Mouse (Mus musculus): Measurements from ENCODE around the gene Wfdc12. TPM values are rescaled to one million over a fixed set of nuclear protein-coding genes. Genes with fewer than 3 reads are reported as not detected.

The Wfdc12 gene
- polyA plus RNA-seq (2015; fragmentation: Illumina TruSeq; extraction: RNeasy Lipid Tissue Mini Kit (QIAGEN cat#74804); ENCODE audit: insufficient read depth, low replicate concordance), result not detected

GRCm38 (mm10) chr2:164190576-164190975 is at the start of gene Wfdc12:
TSS of gene Wfdc12 (minus strand) at chr2:164190608.

GRCm38 (mm10) chr2:164238366-164238765 is 48.0 kb upstream of the Wfdc12 start, which contains the start of gene Svs2:
TSS of gene Svs2 (minus strand) at chr2:164238466.

GRCm38 (mm10) chr2:164221522-164221921 is 31.1 kb upstream of the Wfdc12 start, which contains the start of gene Wfdc15b:
TSS of gene Wfdc15b (minus strand) at chr2:164221660.

GRCm38 (mm10) chr2:164199626-164200327 is 9.4 kb upstream of the Wfdc12 start, which contains the start of gene Wfdc15a:
TSS of gene Wfdc15a (minus strand) at chr2:164200130.

GRCm38 (mm10) chr2:164182692-164183255 is 7.6 kb downstream of the Wfdc12 start, which contains the start of gene Wfdc5:
TSS of gene Wfdc5 (minus strand) at chr2:164182742.

GRCm38 (mm10) chr2:164170902-164171301 is 19.5 kb downstream of the Wfdc12 start, which contains the start of gene Kcns1:
TSS of gene Kcns1 (minus strand) at chr2:164171113.

Other genes with a start within 250 kb of the Wfdc12 start
- 217 TPM for gene Ywhab, start 195.6 kb downstream of the Wfdc12 start, polyA plus RNA-seq (2015; fragmentation: Illumina TruSeq; extraction: RNeasy Lipid Tissue Mini Kit (QIAGEN cat#74804); ENCODE audit: insufficient read depth, low replicate concordance)
- 2.3 TPM for gene Pabpc1l, start 165.2 kb downstream of the Wfdc12 start, polyA plus RNA-seq (2015; fragmentation: Illumina TruSeq; extraction: RNeasy Lipid Tissue Mini Kit (QIAGEN cat#74804); ENCODE audit: insufficient read depth, low replicate concordance)
- 201 TPM for gene Stk4, start 120.3 kb downstream of the Wfdc12 start, polyA plus RNA-seq (2015; fragmentation: Illumina TruSeq; extraction: RNeasy Lipid Tissue Mini Kit (QIAGEN cat#74804); ENCODE audit: insufficient read depth, low replicate concordance)
- 64.8 TPM for gene Tomm34, start 119.4 kb downstream of the Wfdc12 start, polyA plus RNA-seq (2015; fragmentation: Illumina TruSeq; extraction: RNeasy Lipid Tissue Mini Kit (QIAGEN cat#74804); ENCODE audit: insufficient read depth, low replicate concordance)
- gene Kcns1, start 19.5 kb downstream of the Wfdc12 start, polyA plus RNA-seq (2015; fragmentation: Illumina TruSeq; extraction: RNeasy Lipid Tissue Mini Kit (QIAGEN cat#74804); ENCODE audit: insufficient read depth, low replicate concordance), result not detected
- gene Wfdc5, start 7.9 kb downstream of the Wfdc12 start, polyA plus RNA-seq (2015; fragmentation: Illumina TruSeq; extraction: RNeasy Lipid Tissue Mini Kit (QIAGEN cat#74804); ENCODE audit: insufficient read depth, low replicate concordance), result not detected
- gene Wfdc15a, start 9.5 kb upstream of the Wfdc12 start, polyA plus RNA-seq (2015; fragmentation: Illumina TruSeq; extraction: RNeasy Lipid Tissue Mini Kit (QIAGEN cat#74804); ENCODE audit: insufficient read depth, low replicate concordance), result not detected
- not detected for gene Wfdc15b, start 31.1 kb upstream of the Wfdc12 start, polyA plus RNA-seq (2015; fragmentation: Illumina TruSeq; extraction: RNeasy Lipid Tissue Mini Kit (QIAGEN cat#74804); ENCODE audit: insufficient read depth, low replicate concordance)
- gene Svs2, start 47.9 kb upstream of the Wfdc12 start, polyA plus RNA-seq (2015; fragmentation: Illumina TruSeq; extraction: RNeasy Lipid Tissue Mini Kit (QIAGEN cat#74804); ENCODE audit: insufficient read depth, low replicate concordance), result not detected
- gene Svs3b, start 66.0 kb upstream of the Wfdc12 start, polyA plus RNA-seq (2015; fragmentation: Illumina TruSeq; extraction: RNeasy Lipid Tissue Mini Kit (QIAGEN cat#74804); ENCODE audit: insufficient read depth, low replicate concordance), result not detected
- not detected for gene Svs4, start 87.9 kb upstream of the Wfdc12 start, polyA plus RNA-seq (2015; fragmentation: Illumina TruSeq; extraction: RNeasy Lipid Tissue Mini Kit (QIAGEN cat#74804); ENCODE audit: insufficient read depth, low replicate concordance)
- gene Svs3a, start 98.7 kb upstream of the Wfdc12 start, polyA plus RNA-seq (2015; fragmentation: Illumina TruSeq; extraction: RNeasy Lipid Tissue Mini Kit (QIAGEN cat#74804); ENCODE audit: insufficient read depth, low replicate concordance), result not detected
- gene Svs6, start 126.1 kb upstream of the Wfdc12 start, polyA plus RNA-seq (2015; fragmentation: Illumina TruSeq; extraction: RNeasy Lipid Tissue Mini Kit (QIAGEN cat#74804); ENCODE audit: insufficient read depth, low replicate concordance), result not detected
- gene Svs5, start 142.1 kb upstream of the Wfdc12 start, polyA plus RNA-seq (2015; fragmentation: Illumina TruSeq; extraction: RNeasy Lipid Tissue Mini Kit (QIAGEN cat#74804); ENCODE audit: insufficient read depth, low replicate concordance), result not detected
- gene Slpi, start 198.5 kb upstream of the Wfdc12 start, polyA plus RNA-seq (2015; fragmentation: Illumina TruSeq; extraction: RNeasy Lipid Tissue Mini Kit (QIAGEN cat#74804); ENCODE audit: insufficient read depth, low replicate concordance), result 67.5 TPM
- 0.04 TPM for gene Rbpjl, start 212.5 kb upstream of the Wfdc12 start, polyA plus RNA-seq (2015; fragmentation: Illumina TruSeq; extraction: RNeasy Lipid Tissue Mini Kit (QIAGEN cat#74804); ENCODE audit: insufficient read depth, low replicate concordance)
- gene Matn4, start 214.6 kb upstream of the Wfdc12 start, polyA plus RNA-seq (2015; fragmentation: Illumina TruSeq; extraction: RNeasy Lipid Tissue Mini Kit (QIAGEN cat#74804); ENCODE audit: insufficient read depth, low replicate concordance), result 0.06 TPM

All from spleen, adult 10 weeks (tissue).